Mouse (Mus musculus) bone marrow, adult 2 months (tissue): ENCODE measurements around the gene Zfp865. TPM values are rescaled to one million over a fixed set of nuclear protein-coding genes. Genes with fewer than 3 reads are reported as not detected.

ENCODE experiments used
- H3K27ac ChIP-seq: fragments of 200-500 bp; 2 replicates; pipeline ENCODE4 v1.5.1; 2012; ENCODE audit warnings: low read depth, mild to moderate bottlenecking, control low read depth, inconsistent platforms, low read length; ENCODE audit not compliant: control insufficient read depth, poor library complexity, insufficient read depth
- H3K4me1 ChIP-seq: fragments of 200-500 bp; 2 replicates; pipeline ENCODE4 v1.6.1; 2011; ENCODE audit warnings: low read length; ENCODE audit not compliant: control insufficient read depth, insufficient read depth
- H3K4me3 ChIP-seq: fragments of 200-500 bp; replicated peaks from 2 replicates; pipeline ENCODE3; 2011; ENCODE audit warnings: mild to moderate bottlenecking, low read depth, low read length, control low read depth; ENCODE audit not compliant: control insufficient read depth
- CTCF ChIP-seq: fragments of 200-500 bp; IDR thresholded peaks from 2 replicates; pipeline ENCODE4 v1.5.1; 2011; ENCODE audit warnings: low read length, control low read depth; ENCODE audit not compliant: control insufficient read depth, insufficient read depth
- POLR2A ChIP-seq: fragments of 200-500 bp; IDR thresholded peaks from 2 replicates; pipeline ENCODE4 v1.6.1; 2011; ENCODE audit warnings: low read depth, mild to moderate bottlenecking, control low read depth, low read length, borderline replicate concordance; ENCODE audit not compliant: control insufficient read depth
- WGBS: fragments of 180-500 bp; shearing (Covaris S2); methylation state at CpG from one replicate; pipeline ENCODE4 v1.1.7; 2018; 5-methylcytosine and 5-hydroxymethylcytosine counted together
- polyA plus RNA-seq: library from polyadenylated mRNA; stranded (reverse); fragments of >200 nt; gene quantifications from 2 replicates; pipeline ENCODE4 v1.2.4, GENCODE M21; 2011; ENCODE audit warnings: low replicate concordance; ENCODE audit not compliant: missing spikeins, insufficient read depth, insufficient read length

The Zfp865 gene
- polyA plus RNA-seq, 1 experiment = 30.4 TPM

DNA sequence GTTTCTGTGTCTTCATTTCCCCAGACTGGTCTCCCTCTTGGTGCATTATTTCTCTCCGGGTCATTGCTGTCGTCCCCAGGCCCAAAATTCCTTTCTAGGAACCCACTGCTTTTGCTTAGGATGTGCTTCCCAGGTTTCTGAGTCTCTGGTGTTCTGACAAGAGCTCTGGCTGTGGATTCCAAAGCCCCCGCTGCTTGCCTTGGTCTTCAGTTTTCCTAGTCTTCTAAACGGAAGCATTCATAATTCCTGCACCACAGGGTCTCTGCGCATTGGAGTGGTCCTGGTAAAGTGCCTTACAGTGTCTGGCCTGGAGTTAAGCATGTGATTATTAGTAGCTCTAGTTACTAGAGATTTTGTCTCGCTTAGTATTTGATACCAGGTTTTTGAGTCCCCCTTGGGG is 60.6 kb downstream of the Zfp865 start:
- Histone ChIP-seq H3K4me3 (peak overlapping the region; percentile 98), H3K27ac (peak overlapping the region; percentile 98), H3K4me1 (peaks cover 2% of the 10 kb centered on the region; the same call in 1 of the 2 replicates)
- WGBS = 12% methylated on average over 6 of the region's 6 CpGs
- TF ChIP-seq CTCF (no peak), POLR2A (no peak)

DNA sequence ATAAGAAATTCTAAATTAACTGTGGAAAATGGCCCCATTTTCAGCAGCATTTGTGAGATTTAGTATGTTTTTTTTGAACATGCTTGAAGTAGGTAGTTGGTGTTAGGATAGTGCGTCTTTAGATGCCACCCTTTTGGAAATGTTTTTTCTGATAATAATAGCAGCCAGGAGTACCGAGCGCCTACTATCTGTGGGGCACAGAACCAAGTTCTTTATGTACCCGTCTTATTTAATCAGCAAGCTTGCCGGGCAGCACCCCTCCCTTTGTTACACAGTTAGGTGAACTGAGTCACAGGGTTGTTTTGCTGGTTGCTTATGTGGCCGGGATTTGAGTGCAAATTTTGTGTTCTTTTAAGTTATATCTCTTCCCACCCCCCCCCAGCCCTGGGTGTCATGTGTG is 61.1 kb downstream of the Zfp865 start:
- no peak overlapping the region for H3K27ac ChIP-seq
- H3K4me1 ChIP-seq = peaks cover 2% of the 10 kb centered on the region; the same call in 1 of the 2 replicates
- TF ChIP-seq POLR2A (no peak), CTCF (no peak)
- WGBS = 45% methylated on average over 6 of the region's 6 CpGs
- peak overlapping the region; percentile 12 for H3K4me3 ChIP-seq

DNA sequence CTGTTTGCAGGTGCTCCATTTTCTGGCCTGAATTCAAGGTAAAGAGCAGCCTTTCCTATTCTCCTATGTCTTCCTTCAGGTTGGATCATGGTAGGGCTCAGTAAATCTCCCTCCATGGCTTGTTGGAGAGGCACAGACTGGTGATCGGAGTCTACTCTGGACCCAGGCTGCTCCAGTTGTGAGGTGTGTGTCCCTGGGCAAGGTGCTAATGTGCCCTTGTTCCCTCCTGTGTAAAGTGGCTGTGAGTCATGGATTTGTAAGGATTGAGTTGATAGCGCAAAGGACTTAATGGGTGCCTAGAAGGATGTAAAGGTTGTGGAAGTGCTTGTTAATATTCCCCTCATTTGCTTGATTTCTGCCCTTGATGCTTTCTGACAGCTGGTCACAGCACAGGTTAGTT is 61.8 kb downstream of the Zfp865 start:
- peaks cover 2% of the 10 kb centered on the region; the same call in 1 of the 2 replicates for H3K4me1 ChIP-seq
- no peak overlapping the region for H3K4me3 ChIP-seq
- no peak overlapping the region for H3K27ac ChIP-seq
- WGBS = 90% methylated on average over 2 of the region's 2 CpGs
- TF ChIP-seq CTCF (no peak), POLR2A (no peak)

DNA sequence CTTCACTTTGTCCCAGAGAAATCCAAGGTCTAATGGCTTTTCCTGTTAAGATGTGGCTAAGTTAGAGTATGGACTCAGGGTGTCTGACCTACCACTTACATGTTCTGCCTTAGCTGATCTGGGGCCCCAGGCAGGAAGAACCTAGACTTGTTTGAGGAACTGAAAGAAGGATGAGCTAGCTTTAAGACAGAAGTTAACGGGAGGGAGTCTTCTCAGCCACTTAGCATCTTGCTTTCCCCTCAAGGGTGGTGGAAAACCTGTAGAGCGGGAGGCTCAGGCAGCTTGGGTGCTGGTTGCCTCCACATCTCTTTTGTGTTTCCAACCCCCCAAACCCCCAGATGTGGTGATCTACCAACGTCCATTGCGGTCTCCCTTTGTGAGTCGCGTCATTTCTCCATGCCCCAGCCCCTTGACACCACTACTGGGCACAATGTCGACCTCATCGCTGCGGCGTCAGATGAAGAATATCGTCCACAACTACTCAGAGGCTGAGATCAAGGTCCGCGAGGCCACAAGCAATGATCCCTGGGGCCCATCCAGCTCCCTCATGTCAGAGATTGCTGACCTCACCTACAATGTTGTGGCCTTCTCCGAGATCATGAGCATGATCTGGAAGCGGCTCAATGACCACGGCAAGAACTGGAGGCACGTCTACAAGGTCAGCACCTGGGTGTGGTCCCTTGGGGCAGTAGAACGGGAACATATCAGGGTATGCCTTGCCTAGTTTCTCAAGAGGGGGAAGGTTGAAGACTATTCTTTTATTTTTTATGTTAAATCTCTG is 63.3 kb downstream of the Zfp865 start:
- 72% methylated on average over 18 of the region's 18 CpGs for WGBS
- peak overlapping the region; percentile 25 for H3K27ac ChIP-seq
- H3K4me1 ChIP-seq = peaks cover 2% of the 10 kb centered on the region; the same call in 1 of the 2 replicates
- TF ChIP-seq CTCF (no peak), POLR2A (no peak)
- no peak overlapping the region for H3K4me3 ChIP-seq

DNA sequence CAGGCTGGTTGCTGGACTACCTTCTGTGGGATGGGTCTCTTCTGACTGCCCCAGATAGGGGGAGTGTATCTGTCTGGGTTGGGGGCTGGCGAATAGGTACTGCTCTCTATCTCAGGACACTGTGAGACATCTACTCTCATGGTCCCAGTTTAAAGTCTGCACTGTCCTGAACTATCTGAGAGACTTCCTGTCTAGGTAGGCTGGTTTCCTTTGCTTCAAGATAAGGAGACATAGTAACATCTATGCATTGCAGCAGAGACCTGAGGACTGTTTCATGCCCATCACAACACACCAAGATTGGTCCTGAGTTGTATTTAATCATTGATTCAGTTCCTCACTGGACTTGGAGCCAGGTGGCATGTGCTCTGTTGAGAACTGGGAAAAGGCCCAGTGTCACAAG is 65.3 kb downstream of the Zfp865 start:
- TF ChIP-seq CTCF (no peak), POLR2A (no peak)
- no peak overlapping the region for H3K4me3 ChIP-seq
- WGBS = 69% methylated on average over 1 of the region's 1 CpGs
- H3K27ac ChIP-seq = no peak overlapping the region
- H3K4me1 ChIP-seq = peaks cover 2% of the 10 kb centered on the region; the same call in 1 of the 2 replicates

Other genes starting within 250 kb of the Zfp865 start
- not detected in 2 replicates for gene Fam71e2, start 249.1 kb upstream of the Zfp865 start, polyA plus RNA-seq
- gene Il11, start 237.5 kb upstream of the Zfp865 start, polyA plus RNA-seq = not detected in 2 replicates
- not detected in 2 replicates for gene Tmem190, start 237.4 kb upstream of the Zfp865 start, polyA plus RNA-seq
- 3.9 and 12.0 TPM in 2 replicates for gene Tmem238, start 230.7 kb upstream of the Zfp865 start, polyA plus RNA-seq
- gene Rpl28, start 227.5 kb upstream of the Zfp865 start, polyA plus RNA-seq = 441 and 887 TPM in 2 replicates
- 367 and 488 TPM in 2 replicates for gene Ube2s, start 207.8 kb upstream of the Zfp865 start, polyA plus RNA-seq
- gene Shisa7, start 175.7 kb upstream of the Zfp865 start, polyA plus RNA-seq = 0.25 and 0.67 TPM in 2 replicates
- gene Isoc2b, start 150.1 kb upstream of the Zfp865 start, polyA plus RNA-seq = 3.9 and 12.4 TPM in 2 replicates
- gene Isoc2a, start 143.2 kb upstream of the Zfp865 start, polyA plus RNA-seq = 10.7 and 21.3 TPM in 2 replicates
- not detected in 2 replicates for gene Gm36210, start 113.9 kb upstream of the Zfp865 start, polyA plus RNA-seq
- gene Zfp628, start 105.2 kb upstream of the Zfp865 start, polyA plus RNA-seq = 7.6 and 10.6 TPM in 2 replicates
- 1.4 and 2.8 TPM in 2 replicates for gene Nat14, start 98.3 kb upstream of the Zfp865 start, polyA plus RNA-seq
- gene Ssc5d, start 94.6 kb upstream of the Zfp865 start, polyA plus RNA-seq = 0.70 and 1.5 TPM in 2 replicates
- not detected in 2 replicates for gene Sbk2, start 56.0 kb upstream of the Zfp865 start, polyA plus RNA-seq
- gene Sbk3, start 49.2 kb upstream of the Zfp865 start, polyA plus RNA-seq = not detected in 2 replicates
- 13.5 and 44.8 TPM in 2 replicates for gene Zfp579, start 24.2 kb upstream of the Zfp865 start, polyA plus RNA-seq
- 12.6 and 15.8 TPM in 2 replicates for gene Zfp524, start 6.0 kb upstream of the Zfp865 start, polyA plus RNA-seq
- 10.9 and 18.9 TPM in 2 replicates for gene Fiz1, start 5.7 kb upstream of the Zfp865 start, polyA plus RNA-seq
- not detected in 2 replicates for gene Gm44973, start 4.9 kb upstream of the Zfp865 start, polyA plus RNA-seq
- gene Ccdc106, start 177 bp downstream of the Zfp865 start, polyA plus RNA-seq = not detected in 2 replicates
- 1.5 TPM in 1 of 2 replicates, not detected in the other for gene 4632433K11Rik, start 13.7 kb downstream of the Zfp865 start, polyA plus RNA-seq
- gene Zfp784, start 18.1 kb downstream of the Zfp865 start, polyA plus RNA-seq = 0.90 and 2.3 TPM in 2 replicates
- gene Zfp580, start 31.2 kb downstream of the Zfp865 start, polyA plus RNA-seq = 2.7 and 4.6 TPM in 2 replicates
- gene U2af2, start 41.8 kb downstream of the Zfp865 start, polyA plus RNA-seq = 177 and 222 TPM in 2 replicates
- 109 and 135 TPM in 2 replicates for gene Epn1, start 59.9 kb downstream of the Zfp865 start, polyA plus RNA-seq
- gene Rfpl4, start 96.6 kb downstream of the Zfp865 start, polyA plus RNA-seq = not detected in 2 replicates
- not detected in 2 replicates for gene Rasl2-9, start 105.6 kb downstream of the Zfp865 start, polyA plus RNA-seq
- gene Vmn1r55, start 129.3 kb downstream of the Zfp865 start, polyA plus RNA-seq = not detected in 2 replicates
- not detected in 2 replicates for gene Vmn1r56, start 176.4 kb downstream of the Zfp865 start, polyA plus RNA-seq
- gene Vmn1r57, start 198.1 kb downstream of the Zfp865 start, polyA plus RNA-seq = not detected in 2 replicates